Mouse (Mus musculus) retina, adult 2 months (tissue): ENCODE results near the gene Lin52.

ENCODE experiments used
- DNase-seq: peaks from one replicate; pipeline ENCODE4 v3.0.0-alpha.2; 2012; ENCODE audit warnings: low read depth, low spot score

Gene Lin52

DNA sequence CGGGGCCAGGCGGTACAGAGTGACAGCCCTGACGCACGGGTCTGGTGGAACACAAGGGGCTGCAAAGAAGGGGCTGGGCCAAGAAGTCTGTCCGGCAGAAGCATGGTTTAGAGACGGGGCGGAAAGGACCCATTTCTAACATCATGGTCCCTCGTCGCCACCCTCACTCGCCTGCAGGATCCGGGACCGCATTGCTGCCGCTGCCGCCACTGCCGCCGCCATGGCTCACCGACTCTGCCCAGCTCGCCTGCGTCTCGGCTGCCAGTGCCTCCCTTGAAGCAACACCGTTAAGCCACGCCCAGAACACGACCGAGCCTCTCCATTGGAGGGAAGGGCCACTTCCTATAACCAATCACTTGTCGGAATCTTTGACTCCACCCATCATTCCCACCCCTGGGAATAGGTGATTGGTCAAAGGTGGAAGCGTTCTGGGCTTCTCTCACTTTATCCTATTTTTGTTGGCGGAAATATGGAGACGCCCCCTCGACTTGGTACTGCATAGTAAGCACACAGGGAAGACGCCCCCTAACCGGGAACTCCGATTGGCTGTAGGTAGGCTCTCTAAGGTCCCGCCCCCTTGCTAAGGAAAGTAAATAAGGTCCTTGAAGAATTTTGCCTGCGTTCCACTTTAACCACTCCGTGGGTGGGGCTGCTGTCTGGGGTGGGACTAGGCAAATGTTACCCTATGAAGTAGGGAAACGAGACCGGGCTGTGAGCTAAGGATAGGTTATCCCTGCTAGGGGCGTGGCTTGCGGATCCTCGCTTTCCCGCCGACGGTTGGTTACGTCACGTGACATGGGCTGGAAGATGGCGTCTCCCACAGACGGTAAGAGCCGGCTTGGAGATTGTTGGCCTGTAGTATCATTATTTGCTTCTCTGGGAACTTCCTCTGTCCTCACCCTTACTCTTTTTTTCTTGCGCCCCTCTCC is at the start of gene Lin52, which contains the start of gene Aldh6a1:
TSS of gene Lin52 (plus strand) at position 705 of the 929 bp plus-strand sequence.
TSS of gene Aldh6a1 (minus strand) at position 287 of the 929 bp plus-strand sequence.
- DNase-seq = peak; percentile 94

DNA sequence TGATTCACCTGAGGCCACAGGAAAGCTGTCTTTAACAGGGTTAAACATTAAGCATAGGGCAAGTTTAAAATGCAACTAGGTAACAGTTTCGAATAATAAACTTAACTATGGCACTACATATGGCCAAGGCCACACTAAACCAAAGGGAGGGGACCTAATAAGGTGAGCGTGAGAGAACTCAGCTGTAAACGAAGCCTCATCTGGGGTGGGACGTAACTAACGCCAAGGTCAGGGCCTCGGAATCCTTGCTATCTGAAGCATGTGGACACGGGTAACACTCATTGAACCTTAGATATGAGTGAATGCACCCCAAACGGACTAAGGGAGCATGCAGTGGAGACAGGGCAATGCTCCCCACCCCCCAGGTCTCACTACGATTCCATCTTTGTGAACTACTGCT is 48.3 kb upstream of the Lin52 start:
- DNase-seq = no peak

DNA sequence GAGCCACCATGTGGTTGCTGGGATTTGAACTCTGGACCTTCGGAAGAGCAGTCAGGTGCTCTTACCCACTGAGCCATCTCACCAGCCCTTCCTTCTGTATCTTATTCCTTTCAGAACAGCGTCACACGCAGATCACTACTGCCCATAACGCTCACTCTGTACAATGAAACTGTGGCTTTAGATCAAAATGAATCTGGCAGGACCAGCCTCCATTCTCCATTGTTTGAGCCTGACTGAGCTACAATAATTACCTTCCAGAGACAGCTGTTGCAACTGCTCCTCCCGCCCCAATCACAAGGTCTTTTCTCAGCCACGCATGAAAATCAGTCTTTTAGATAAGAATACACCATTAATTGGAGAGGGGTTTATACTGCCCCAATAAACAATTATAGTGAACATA is 46.7 kb upstream of the Lin52 start:
- no peak for DNase-seq

DNA sequence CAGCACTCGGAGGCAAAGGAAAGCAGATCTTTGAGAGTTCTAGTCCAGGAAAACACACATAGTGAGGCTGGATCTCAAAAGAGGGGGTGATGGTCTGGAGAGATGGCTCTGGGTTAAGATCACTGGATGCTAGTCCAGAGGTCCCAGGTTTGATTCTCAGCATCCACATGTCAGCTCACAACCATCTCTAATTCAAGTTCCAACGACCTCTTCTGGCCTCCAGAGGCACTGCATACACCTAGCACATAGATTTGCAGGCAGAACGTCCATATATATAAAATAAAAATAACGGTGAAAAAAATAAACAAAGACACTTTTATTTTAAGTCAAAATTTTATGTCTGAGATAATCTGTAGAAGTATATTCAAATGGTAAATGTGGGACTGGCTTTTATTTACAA is 44.0 kb upstream of the Lin52 start:
- DNase-seq = no peak

DNA sequence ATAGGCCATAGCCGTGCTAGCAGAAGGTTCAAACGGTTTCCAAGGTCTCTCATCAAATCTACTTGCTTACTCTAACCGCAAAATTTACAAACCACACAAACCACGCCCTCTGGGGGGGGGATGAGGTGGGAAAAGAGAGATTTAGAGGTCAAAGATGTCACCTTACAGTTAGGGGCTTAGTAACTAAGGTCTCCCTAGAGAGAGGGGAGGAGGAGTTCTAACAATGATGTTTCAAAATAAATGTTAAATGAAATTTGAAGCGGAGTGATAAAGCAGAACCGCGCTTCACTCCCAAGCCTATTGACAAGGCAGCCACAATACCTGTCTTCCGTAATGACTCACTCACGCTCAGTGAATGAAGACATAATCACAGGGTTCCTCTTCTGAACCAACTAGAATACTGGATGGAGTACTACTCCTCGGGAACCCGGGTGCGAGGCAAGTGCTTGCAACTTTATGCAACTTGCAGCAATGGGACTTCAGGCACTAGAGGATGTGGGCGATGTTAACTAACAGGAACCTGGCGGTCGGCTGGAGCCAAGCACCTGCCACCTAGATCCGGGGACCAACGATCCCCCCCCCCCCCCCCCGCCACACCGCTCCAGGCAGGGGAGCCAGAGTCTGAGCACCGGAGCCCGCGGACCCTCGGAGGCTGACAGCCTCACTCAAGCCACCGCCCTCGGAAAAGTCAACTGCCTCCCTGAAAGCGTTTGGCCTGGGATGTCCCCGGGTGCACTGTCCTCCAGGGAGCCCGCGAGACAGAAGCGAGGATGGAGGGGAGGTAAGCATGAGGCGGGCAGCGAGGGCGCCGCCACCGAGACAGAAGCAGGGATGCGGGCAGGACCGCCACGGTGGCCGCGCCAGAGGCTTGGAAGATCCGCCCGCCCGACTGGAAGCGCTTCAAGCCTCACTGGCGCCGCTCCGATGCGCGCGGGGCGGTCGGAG is 43.1 kb upstream of the Lin52 start:
- DNase-seq = no peak

DNA sequence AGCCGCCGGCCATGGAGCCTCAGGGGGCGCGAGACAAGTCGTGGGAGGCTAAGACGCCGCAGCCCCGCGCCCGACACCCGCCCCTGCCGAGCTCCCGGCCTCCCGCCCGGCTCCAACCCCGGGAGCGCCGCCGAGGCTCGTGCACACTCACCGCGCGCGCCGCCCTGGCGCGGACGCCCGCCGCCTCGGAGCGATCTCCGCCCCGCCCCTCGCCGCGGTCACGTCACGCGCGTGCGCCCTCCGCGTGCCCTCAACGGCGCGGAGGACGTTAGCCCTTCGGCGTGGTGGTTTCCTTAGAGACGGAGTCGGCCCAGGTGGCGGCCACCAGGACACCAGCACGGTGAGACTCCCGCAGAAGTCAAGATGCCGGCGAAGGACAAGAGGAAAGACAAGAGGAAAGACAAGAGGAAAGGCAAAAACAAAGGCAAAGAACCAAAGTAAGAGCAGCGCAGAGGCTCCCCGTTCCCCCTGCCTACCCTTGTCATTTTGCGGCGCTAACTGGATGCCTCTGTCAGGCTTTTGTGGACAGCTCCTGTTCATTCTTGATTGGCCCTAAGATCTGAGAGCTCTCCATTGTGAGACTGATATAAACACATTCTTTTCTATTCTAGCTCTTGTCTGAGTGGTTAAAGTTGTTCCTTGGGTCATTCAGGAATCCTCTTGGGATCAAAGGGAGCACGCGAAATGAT is 42.3 kb upstream of the Lin52 start, which contains the start of the genes Entpd5 and Bbof1:
TSS of gene Entpd5 (minus strand) at position 211 of the 689 bp plus-strand sequence.
TSS of gene Bbof1 (plus strand) at position 253 of the 689 bp plus-strand sequence.
- DNase-seq = peak; percentile 78

DNA sequence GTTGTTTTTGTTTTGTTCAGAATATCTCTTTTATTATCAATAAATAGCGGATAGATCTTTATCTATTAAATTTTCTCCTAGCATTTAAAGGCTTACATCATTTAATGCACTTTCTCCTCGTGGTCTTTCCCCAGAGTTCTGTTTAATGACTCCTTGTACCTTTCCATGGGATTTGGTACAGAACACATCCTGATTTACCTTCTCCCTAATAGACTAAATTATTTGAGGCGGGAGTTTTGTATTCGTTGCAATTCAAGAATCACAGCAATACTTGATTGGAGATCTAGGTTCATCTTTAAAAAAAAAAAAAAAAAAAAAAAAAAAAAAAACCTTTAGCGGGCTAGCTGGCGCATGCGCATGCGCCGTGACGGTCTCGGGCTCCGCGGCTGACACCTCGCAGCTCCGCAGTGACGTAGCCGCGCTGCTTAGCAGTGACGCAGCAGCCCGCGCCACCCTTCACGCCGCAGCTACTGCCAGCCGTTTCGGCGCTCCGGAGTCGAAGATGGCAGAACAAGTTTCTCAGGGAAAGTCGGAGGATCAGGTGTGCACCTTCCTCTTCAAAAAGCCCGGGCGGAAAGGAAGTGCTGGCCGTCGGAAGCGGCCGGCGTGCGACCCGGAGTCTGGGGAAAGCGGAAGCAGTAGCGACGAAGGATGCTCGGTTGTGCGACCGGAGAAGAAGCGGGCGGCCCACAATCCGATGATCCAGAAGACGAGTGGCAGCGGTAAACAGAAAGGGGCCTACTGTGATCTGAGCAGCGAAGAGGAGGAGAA is 34.2 kb upstream of the Lin52 start, which contains the start of gene Rnf113a2:
TSS of gene Rnf113a2 (plus strand) at position 363 of the 771 bp plus-strand sequence.
- peak; percentile 79 for DNase-seq

DNA sequence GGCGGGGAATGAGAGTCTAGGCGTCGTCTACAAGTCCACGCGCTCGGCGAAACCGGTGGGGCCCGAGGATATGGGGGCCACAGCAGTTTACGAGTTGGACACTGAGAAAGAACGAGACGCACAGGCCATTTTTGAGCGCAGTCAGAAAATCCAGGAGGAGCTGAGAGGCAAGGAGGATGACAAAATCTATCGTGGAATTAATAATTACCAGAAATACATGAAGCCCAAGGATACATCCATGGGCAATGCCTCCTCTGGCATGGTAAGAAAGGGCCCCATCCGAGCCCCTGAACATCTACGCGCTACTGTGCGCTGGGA is 33.7 kb upstream of the Lin52 start:
- no peak for DNase-seq

DNA sequence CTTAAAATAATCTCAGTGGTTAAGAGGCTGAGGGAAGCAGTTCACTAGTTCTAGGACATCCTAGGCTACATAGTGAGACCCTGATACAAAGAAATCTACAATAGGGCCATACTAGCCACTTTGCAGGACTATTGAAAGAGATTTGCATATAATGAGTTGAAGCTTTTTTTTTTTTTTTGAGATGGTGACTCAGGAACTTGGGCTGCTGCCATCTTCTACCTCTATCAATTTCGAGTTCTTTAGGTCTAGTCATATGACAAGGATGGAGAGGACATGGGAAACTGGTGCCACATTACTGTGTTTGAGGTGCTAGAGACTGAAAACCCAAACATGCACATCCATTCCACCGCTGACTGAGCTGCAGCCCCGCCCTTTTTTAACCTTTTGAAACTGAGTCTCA is 27.2 kb upstream of the Lin52 start:
- DNase-seq = no peak

DNA sequence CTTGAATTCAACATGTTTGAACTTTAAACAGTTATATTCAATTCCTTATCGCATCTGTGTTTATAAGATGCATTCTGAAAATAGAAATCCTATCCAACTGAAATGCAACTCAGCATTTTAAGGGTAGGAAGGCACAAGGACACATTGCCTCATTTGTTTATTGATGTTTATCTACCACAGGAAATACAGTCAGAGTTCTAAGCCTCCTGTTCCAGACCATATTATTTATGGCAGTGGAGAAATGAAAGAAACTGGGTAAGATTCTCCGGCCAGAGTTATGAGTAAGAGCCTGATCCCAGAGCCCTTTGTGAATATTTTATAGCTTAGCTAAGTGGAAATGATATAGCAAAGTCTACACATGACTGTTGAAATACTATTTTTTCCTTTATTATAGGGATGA is 21.4 kb upstream of the Lin52 start:
- DNase-seq = no peak

DNA sequence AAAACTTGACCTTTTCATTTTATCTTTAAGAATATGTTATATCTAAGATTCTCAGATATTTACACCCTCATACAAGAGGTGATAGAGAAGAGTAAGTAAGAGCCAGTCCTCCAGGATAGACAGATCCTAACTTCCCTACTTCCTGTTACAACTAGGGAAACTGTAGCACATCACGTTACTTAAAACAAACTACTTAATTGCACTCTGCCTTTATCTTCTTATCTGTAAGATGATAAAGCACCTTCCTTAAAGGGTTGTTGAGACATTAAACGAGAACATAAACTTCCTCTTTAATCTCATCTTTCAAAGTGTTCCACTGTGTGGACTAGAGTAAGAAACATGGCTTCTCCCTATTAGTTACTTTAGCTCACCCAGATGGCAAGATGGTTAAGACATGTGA is 12.5 kb upstream of the Lin52 start:
- DNase-seq = no peak

DNA sequence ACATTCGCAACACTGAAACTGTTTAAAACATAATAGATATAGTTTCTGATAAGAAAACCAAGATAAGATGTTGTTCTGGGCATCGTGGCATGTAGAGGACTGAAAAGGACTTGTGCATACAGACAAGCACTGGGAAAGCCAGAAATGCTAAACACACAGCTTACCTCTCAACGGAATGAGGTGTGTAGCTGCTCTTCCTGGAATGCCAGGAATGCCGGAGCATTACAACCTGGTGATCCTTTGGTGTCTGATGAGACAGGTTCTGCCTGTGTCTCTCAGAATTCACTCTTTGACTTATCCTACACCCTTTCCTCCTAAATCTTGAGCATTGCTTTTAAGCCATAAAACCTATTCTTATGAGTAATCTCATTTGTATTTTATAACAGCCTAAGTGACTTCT is 8.7 kb upstream of the Lin52 start:
- no peak for DNase-seq

DNA sequence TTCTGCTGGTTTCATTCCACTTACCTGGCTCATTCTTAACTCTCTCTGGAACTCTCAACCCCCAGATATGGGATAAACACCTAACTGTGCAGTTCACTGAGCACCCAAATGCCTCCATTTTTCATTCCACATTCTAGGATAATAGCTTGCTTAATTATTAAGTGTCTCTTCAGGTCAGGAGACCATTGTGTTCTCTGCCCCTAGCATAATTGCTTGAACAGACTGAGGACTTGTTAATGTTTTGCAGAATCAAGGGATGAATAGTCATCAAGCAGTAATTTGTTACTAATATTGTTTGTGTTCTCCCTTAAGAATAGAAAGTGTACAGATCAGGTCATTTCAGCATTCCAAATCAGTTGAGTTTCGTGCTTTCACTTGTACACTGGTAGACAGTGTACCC is 3.8 kb upstream of the Lin52 start:
- DNase-seq = no peak

DNA sequence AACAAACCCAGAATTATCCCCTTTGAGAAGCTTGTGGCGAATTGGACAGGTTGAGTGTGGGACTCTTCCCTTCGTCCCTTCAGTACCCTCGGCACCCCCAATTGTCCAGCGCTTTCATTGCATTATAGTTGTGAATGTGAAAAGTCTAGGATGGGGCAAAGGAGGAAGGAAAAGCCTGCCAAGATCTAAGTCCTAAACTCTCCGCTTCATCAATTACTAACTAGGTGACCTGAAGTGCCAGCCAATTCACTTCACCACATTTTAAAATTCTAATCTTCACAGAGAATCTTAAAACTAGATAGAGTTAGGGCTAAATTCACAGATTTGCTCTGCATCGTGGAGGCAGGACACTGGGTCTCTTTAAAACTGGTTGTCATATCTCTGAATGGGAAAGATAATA is 3.0 kb upstream of the Lin52 start:
- DNase-seq = no peak

DNA sequence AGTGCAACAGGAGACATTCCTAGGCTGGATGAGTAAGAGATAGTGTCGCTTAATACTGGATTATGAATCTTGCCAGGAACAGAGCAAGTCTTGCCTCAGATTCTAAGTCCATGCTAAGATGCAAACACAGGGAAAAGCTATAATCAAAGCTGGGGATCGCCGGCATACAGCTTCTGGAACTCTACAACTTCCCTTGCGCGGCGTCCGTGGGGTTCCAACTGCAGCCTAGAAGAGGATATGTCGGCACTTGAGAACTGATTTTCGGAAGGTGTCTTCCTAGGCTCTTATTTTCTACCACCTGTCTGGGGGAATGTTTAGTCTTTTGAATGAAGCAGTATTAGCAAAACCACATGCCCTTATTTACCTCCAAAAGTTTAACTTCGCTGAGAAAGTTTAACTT is 1.3 kb upstream of the Lin52 start:
- DNase-seq = no peak

DNA sequence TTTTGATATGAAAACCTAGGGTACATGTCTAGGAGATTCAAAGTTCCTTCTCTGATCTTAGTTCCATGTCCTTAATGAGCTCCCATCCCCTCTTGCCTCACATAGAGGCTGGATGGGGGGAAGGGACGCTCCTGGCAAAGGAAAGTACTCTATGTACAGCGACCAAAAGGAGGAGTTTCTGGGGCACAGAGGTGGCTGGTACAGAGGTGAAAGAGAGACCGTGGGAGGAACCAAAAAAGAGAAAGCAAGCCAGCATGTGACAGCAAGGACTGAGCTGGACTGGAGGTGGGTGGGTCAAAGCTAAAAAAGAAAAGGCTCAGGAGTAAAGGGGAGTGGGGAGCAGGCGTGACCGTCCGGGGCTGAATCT is 888 bp upstream of the Lin52 start:
- DNase-seq = no peak

DNA sequence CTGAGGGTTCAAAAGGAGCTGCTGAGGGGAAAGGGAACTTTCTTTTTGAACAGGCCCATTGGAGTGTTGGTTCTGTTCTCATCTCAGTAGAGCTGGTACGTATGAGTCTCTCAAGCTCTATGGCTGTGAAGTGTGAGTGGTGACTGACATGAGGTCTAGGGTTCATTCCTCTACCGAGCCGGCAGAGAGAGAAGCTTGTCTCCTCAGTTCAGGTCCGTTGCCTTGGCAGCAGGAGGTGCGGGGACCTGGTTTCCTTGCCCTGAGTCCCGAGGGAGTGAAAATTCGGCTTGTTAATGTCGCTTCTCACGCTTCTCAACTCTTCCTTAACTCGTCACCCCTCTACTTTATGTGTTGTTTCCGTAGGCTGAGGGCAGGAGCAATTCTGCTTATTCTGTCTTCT is 579 bp downstream of the Lin52 start:
- DNase-seq = no peak

DNA sequence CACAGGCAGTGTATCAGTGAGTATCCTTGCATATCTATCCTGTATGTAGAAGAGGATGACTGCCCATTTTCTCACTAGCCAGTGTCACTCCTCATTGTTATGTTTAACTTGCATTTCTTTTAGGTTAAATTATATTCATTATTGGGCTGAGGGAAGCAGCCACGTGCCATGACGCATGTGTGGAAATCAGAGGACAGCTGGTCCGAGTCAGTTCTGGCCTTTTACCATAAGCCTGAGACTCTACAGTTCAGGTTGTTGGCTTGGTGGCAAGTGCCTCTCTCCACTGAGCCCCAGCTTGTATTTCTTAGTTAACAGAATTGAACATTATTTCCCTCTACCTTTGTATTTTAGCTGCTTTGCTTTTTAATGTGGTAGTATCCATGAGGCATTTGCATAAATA is 5.7 kb downstream of the Lin52 start:
- DNase-seq = no peak

DNA sequence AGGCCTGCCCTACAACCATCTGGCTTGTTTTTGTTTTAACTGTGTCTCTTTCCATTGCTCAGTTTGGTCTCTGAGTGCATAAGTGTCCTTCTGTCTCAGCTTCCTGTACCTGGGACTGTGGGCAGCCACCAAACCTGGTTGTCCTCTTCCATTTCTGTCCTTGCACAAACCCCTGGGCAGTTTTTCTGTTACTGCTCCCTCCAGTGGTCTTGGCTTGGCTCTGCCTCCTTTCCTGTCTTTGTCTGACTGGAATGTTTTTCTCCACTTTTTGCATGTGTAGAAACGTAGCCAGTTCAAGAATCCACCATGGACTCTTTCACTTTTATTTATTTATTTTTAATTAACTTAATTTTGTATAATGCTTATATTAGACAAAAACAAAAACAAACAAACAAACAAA is 8.6 kb downstream of the Lin52 start:
- no peak for DNase-seq

DNA sequence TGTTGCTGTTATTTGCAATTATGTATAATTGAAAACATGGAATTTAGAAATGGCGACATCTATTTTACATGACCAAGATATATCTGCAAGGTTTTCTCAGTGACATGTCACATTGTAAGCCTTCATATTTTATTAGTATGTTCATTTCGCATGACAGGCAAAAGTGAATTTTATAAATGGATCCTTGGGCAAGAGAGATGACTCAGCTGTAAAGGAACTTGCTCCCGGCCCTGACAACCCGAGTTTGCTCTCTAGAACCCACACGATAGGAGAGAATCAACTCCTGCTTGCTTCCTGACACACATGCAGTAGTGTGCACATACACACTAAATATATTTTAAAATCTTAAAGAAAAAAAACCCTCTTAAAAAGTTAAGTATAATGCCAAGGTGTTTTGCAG is 10.2 kb downstream of the Lin52 start:
- DNase-seq = no peak

DNA sequence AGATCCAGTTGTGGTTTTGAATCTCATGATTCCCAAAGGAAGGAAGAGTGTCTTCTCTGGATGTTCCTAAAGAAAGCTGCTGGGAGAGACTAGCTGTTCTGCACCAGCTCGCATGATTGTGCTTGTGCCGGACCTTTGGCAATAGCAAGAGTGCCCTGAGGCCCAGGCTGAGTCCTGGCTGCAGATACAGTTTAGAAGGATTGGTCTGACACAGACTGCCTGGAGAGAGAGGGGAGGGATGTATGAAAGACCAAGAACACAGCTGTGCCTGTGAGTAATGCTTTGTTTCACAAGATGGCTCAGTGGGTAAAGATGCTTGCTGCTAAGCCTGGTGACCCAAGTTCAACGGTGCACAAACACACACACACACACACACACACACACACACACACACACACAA is 11.6 kb downstream of the Lin52 start:
- no peak for DNase-seq
